Mouse (Mus musculus): ENCODE results near the gene Nosip. TPM values are rescaled to one million over a fixed set of nuclear protein-coding genes. Genes with fewer than 3 reads are reported as not detected.

Gene Nosip
- polyA plus RNA-seq (2014; fragmentation: Illumina TruSeq; extraction: RNeasy Lipid Tissue Mini Kit (QIAGEN cat#74804); ENCODE audit: low read depth, low replicate concordance): 4.2 TPM

GRCm38 (mm10) chr7:45062239-45062835, at the start of gene Nosip, which contains the start of gene Prrg2:
Gene Nosip, plus strand, starts transcription at chr7:45062429.
Gene Prrg2, minus strand, starts transcription at chr7:45062677.

GRCm38 (mm10) chr7:45015957-45016612, 46.1 kb upstream of the Nosip start, which contains the start of gene Scaf1:
Gene Scaf1, minus strand, starts transcription at chr7:45016363.

GRCm38 (mm10) chr7:45017242-45018061, 44.8 kb upstream of the Nosip start, which contains the start of gene Rras:
Gene Rras, plus strand, starts transcription at chr7:45017961.

GRCm38 (mm10) chr7:45052862-45053116, 9.4 kb upstream of the Nosip start, which contains the start of gene Prr12:
Gene Prr12, minus strand, starts transcription at chr7:45052881.

GRCm38 (mm10) chr7:45092048-45092447, 29.8 kb downstream of the Nosip start, which contains the start of gene Rcn3:
Gene Rcn3, minus strand, starts transcription at chr7:45092221.

GRCm38 (mm10) chr7:45103652-45104180, 41.5 kb downstream of the Nosip start, which contains the start of gene Fcgrt:
Gene Fcgrt, minus strand, starts transcription at chr7:45103851.

GRCm38 (mm10) chr7:45124224-45125143, 62.3 kb downstream of the Nosip start, which contains the start of gene Rps11:
Gene Rps11, minus strand, starts transcription at chr7:45124439.

Other genes starting within 250 kb of the Nosip start
- 1.8 TPM for gene Nup62, start 246.3 kb upstream of the Nosip start, polyA plus RNA-seq (2014; fragmentation: Illumina TruSeq; extraction: RNeasy Lipid Tissue Mini Kit (QIAGEN cat#74804); ENCODE audit: low read depth, low replicate concordance)
- not detected for gene Il4i1, start 246.0 kb upstream of the Nosip start, polyA plus RNA-seq (2014; fragmentation: Illumina TruSeq; extraction: RNeasy Lipid Tissue Mini Kit (QIAGEN cat#74804); ENCODE audit: low read depth, low replicate concordance)
- 3.4 TPM for gene Atf5, start 245.8 kb upstream of the Nosip start, polyA plus RNA-seq (2014; fragmentation: Illumina TruSeq; extraction: RNeasy Lipid Tissue Mini Kit (QIAGEN cat#74804); ENCODE audit: low read depth, low replicate concordance)
- gene Akt1s1, start 213.4 kb upstream of the Nosip start, polyA plus RNA-seq (2014; fragmentation: Illumina TruSeq; extraction: RNeasy Lipid Tissue Mini Kit (QIAGEN cat#74804); ENCODE audit: low read depth, low replicate concordance): 0.93 TPM
- gene Tbc1d17, start 213.3 kb upstream of the Nosip start, polyA plus RNA-seq (2014; fragmentation: Illumina TruSeq; extraction: RNeasy Lipid Tissue Mini Kit (QIAGEN cat#74804); ENCODE audit: low read depth, low replicate concordance): 0.97 TPM
- gene Pnkp, start 205.3 kb upstream of the Nosip start, polyA plus RNA-seq (2014; fragmentation: Illumina TruSeq; extraction: RNeasy Lipid Tissue Mini Kit (QIAGEN cat#74804); ENCODE audit: low read depth, low replicate concordance): not detected
- not detected for gene Ptov1, start 192.6 kb upstream of the Nosip start, polyA plus RNA-seq (2014; fragmentation: Illumina TruSeq; extraction: RNeasy Lipid Tissue Mini Kit (QIAGEN cat#74804); ENCODE audit: low read depth, low replicate concordance)
- gene Med25, start 169.7 kb upstream of the Nosip start, polyA plus RNA-seq (2014; fragmentation: Illumina TruSeq; extraction: RNeasy Lipid Tissue Mini Kit (QIAGEN cat#74804); ENCODE audit: low read depth, low replicate concordance): 1.4 TPM
- 5.7 TPM for gene Fuz, start 166.3 kb upstream of the Nosip start, polyA plus RNA-seq (2014; fragmentation: Illumina TruSeq; extraction: RNeasy Lipid Tissue Mini Kit (QIAGEN cat#74804); ENCODE audit: low read depth, low replicate concordance)
- 25.2 TPM for gene Ap2a1, start 132.9 kb upstream of the Nosip start, polyA plus RNA-seq (2014; fragmentation: Illumina TruSeq; extraction: RNeasy Lipid Tissue Mini Kit (QIAGEN cat#74804); ENCODE audit: low read depth, low replicate concordance)
- gene Tsks, start 119.2 kb upstream of the Nosip start, polyA plus RNA-seq (2014; fragmentation: Illumina TruSeq; extraction: RNeasy Lipid Tissue Mini Kit (QIAGEN cat#74804); ENCODE audit: low read depth, low replicate concordance): not detected
- not detected for gene Cpt1c, start 87.6 kb upstream of the Nosip start, polyA plus RNA-seq (2014; fragmentation: Illumina TruSeq; extraction: RNeasy Lipid Tissue Mini Kit (QIAGEN cat#74804); ENCODE audit: low read depth, low replicate concordance)
- 5.7 TPM for gene Prmt1, start 75.9 kb upstream of the Nosip start, polyA plus RNA-seq (2014; fragmentation: Illumina TruSeq; extraction: RNeasy Lipid Tissue Mini Kit (QIAGEN cat#74804); ENCODE audit: low read depth, low replicate concordance)
- 12.8 TPM for gene Irf3, start 64.8 kb upstream of the Nosip start, polyA plus RNA-seq (2014; fragmentation: Illumina TruSeq; extraction: RNeasy Lipid Tissue Mini Kit (QIAGEN cat#74804); ENCODE audit: low read depth, low replicate concordance)
- not detected for gene Bcl2l12, start 63.7 kb upstream of the Nosip start, polyA plus RNA-seq (2014; fragmentation: Illumina TruSeq; extraction: RNeasy Lipid Tissue Mini Kit (QIAGEN cat#74804); ENCODE audit: low read depth, low replicate concordance)
- 2.1 TPM for gene Scaf1, start 46.1 kb upstream of the Nosip start, polyA plus RNA-seq (2014; fragmentation: Illumina TruSeq; extraction: RNeasy Lipid Tissue Mini Kit (QIAGEN cat#74804); ENCODE audit: low read depth, low replicate concordance)
- 2.3 TPM for gene Rras, start 44.5 kb upstream of the Nosip start, polyA plus RNA-seq (2014; fragmentation: Illumina TruSeq; extraction: RNeasy Lipid Tissue Mini Kit (QIAGEN cat#74804); ENCODE audit: low read depth, low replicate concordance)
- 0.12 TPM for gene Prr12, start 9.5 kb upstream of the Nosip start, polyA plus RNA-seq (2014; fragmentation: Illumina TruSeq; extraction: RNeasy Lipid Tissue Mini Kit (QIAGEN cat#74804); ENCODE audit: low read depth, low replicate concordance)
- gene Prrg2, start 248 bp downstream of the Nosip start, polyA plus RNA-seq (2014; fragmentation: Illumina TruSeq; extraction: RNeasy Lipid Tissue Mini Kit (QIAGEN cat#74804); ENCODE audit: low read depth, low replicate concordance): 1.7 TPM
- gene Rcn3, start 29.8 kb downstream of the Nosip start, polyA plus RNA-seq (2014; fragmentation: Illumina TruSeq; extraction: RNeasy Lipid Tissue Mini Kit (QIAGEN cat#74804); ENCODE audit: low read depth, low replicate concordance): not detected
- gene Fcgrt, start 41.4 kb downstream of the Nosip start, polyA plus RNA-seq (2014; fragmentation: Illumina TruSeq; extraction: RNeasy Lipid Tissue Mini Kit (QIAGEN cat#74804); ENCODE audit: low read depth, low replicate concordance): 17.1 TPM
- 257 TPM for gene Rps11, start 62.0 kb downstream of the Nosip start, polyA plus RNA-seq (2014; fragmentation: Illumina TruSeq; extraction: RNeasy Lipid Tissue Mini Kit (QIAGEN cat#74804); ENCODE audit: low read depth, low replicate concordance)
- gene Rpl13a, start 66.3 kb downstream of the Nosip start, polyA plus RNA-seq (2014; fragmentation: Illumina TruSeq; extraction: RNeasy Lipid Tissue Mini Kit (QIAGEN cat#74804); ENCODE audit: low read depth, low replicate concordance): 320 TPM
- not detected for gene Gm45713, start 73.8 kb downstream of the Nosip start, polyA plus RNA-seq (2014; fragmentation: Illumina TruSeq; extraction: RNeasy Lipid Tissue Mini Kit (QIAGEN cat#74804); ENCODE audit: low read depth, low replicate concordance)
- gene Flt3l, start 74.0 kb downstream of the Nosip start, polyA plus RNA-seq (2014; fragmentation: Illumina TruSeq; extraction: RNeasy Lipid Tissue Mini Kit (QIAGEN cat#74804); ENCODE audit: low read depth, low replicate concordance): 6.0 TPM
- gene Pih1d1, start 91.9 kb downstream of the Nosip start, polyA plus RNA-seq (2014; fragmentation: Illumina TruSeq; extraction: RNeasy Lipid Tissue Mini Kit (QIAGEN cat#74804); ENCODE audit: low read depth, low replicate concordance): not detected
- 2.0 TPM for gene Aldh16a1, start 92.2 kb downstream of the Nosip start, polyA plus RNA-seq (2014; fragmentation: Illumina TruSeq; extraction: RNeasy Lipid Tissue Mini Kit (QIAGEN cat#74804); ENCODE audit: low read depth, low replicate concordance)
- not detected for gene Slc17a7, start 101.5 kb downstream of the Nosip start, polyA plus RNA-seq (2014; fragmentation: Illumina TruSeq; extraction: RNeasy Lipid Tissue Mini Kit (QIAGEN cat#74804); ENCODE audit: low read depth, low replicate concordance)
- gene Gfy, start 117.1 kb downstream of the Nosip start, polyA plus RNA-seq (2014; fragmentation: Illumina TruSeq; extraction: RNeasy Lipid Tissue Mini Kit (QIAGEN cat#74804); ENCODE audit: low read depth, low replicate concordance): not detected
- not detected for gene Pth2, start 118.6 kb downstream of the Nosip start, polyA plus RNA-seq (2014; fragmentation: Illumina TruSeq; extraction: RNeasy Lipid Tissue Mini Kit (QIAGEN cat#74804); ENCODE audit: low read depth, low replicate concordance)
- not detected for gene Ccdc155, start 142.5 kb downstream of the Nosip start, polyA plus RNA-seq (2014; fragmentation: Illumina TruSeq; extraction: RNeasy Lipid Tissue Mini Kit (QIAGEN cat#74804); ENCODE audit: low read depth, low replicate concordance)
- gene Dkkl1, start 149.7 kb downstream of the Nosip start, polyA plus RNA-seq (2014; fragmentation: Illumina TruSeq; extraction: RNeasy Lipid Tissue Mini Kit (QIAGEN cat#74804); ENCODE audit: low read depth, low replicate concordance): not detected
- 0.44 TPM for gene Tead2, start 153.3 kb downstream of the Nosip start, polyA plus RNA-seq (2014; fragmentation: Illumina TruSeq; extraction: RNeasy Lipid Tissue Mini Kit (QIAGEN cat#74804); ENCODE audit: low read depth, low replicate concordance)
- not detected for gene Cd37, start 176.7 kb downstream of the Nosip start, polyA plus RNA-seq (2014; fragmentation: Illumina TruSeq; extraction: RNeasy Lipid Tissue Mini Kit (QIAGEN cat#74804); ENCODE audit: low read depth, low replicate concordance)
- not detected for gene Slc6a16, start 178.7 kb downstream of the Nosip start, polyA plus RNA-seq (2014; fragmentation: Illumina TruSeq; extraction: RNeasy Lipid Tissue Mini Kit (QIAGEN cat#74804); ENCODE audit: low read depth, low replicate concordance)
- not detected for gene Slc6a21, start 215.1 kb downstream of the Nosip start, polyA plus RNA-seq (2014; fragmentation: Illumina TruSeq; extraction: RNeasy Lipid Tissue Mini Kit (QIAGEN cat#74804); ENCODE audit: low read depth, low replicate concordance)